Mouse (Mus musculus) thymus, postnatal 4 days (tissue): ENCODE results near the gene Cacng8.

Experiments
- DNase-seq: peaks from one replicate; pipeline ENCODE4 v3.0.0; 2021

Cacng8 gene

GRCm38 (mm10) chr7:3390413-3391080 is at the start of gene Cacng8:
Gene Cacng8 (plus strand): TSS chr7:3390683.
- DNase-seq: no peak

- DNase-seq: no peak
These were observed 46.6 kb upstream of the Cacng8 start for GRCm38 (mm10) chr7:3343861-3344260.

- DNase-seq: no peak
These were observed 45.2 kb upstream of the Cacng8 start for GRCm38 (mm10) chr7:3345301-3345700.

GRCm38 (mm10) chr7:3347366-3348287 is 42.9 kb upstream of the Cacng8 start:
- no peak for DNase-seq

GRCm38 (mm10) chr7:3348326-3348725 is 42.2 kb upstream of the Cacng8 start:
- no peak for DNase-seq

GRCm38 (mm10) chr7:3349775-3350174 is 40.7 kb upstream of the Cacng8 start:
- DNase-seq: no peak

- no peak for DNase-seq
These were observed 38.9 kb upstream of the Cacng8 start for GRCm38 (mm10) chr7:3351536-3351935.

GRCm38 (mm10) chr7:3354850-3355249 is 35.6 kb upstream of the Cacng8 start:
- DNase-seq: no peak

- DNase-seq: no peak
These were observed 29.8 kb upstream of the Cacng8 start for GRCm38 (mm10) chr7:3360678-3361077.

- no peak for DNase-seq
These were observed 24.8 kb upstream of the Cacng8 start for GRCm38 (mm10) chr7:3365547-3366279.

- DNase-seq: no peak
These were observed 23.6 kb upstream of the Cacng8 start for GRCm38 (mm10) chr7:3366705-3367516.

GRCm38 (mm10) chr7:3367569-3367968 is 22.9 kb upstream of the Cacng8 start:
- DNase-seq: no peak

- DNase-seq: no peak
These were observed 22.2 kb upstream of the Cacng8 start for GRCm38 (mm10) chr7:3368311-3368710.

- no peak for DNase-seq
These were observed 21.3 kb upstream of the Cacng8 start for GRCm38 (mm10) chr7:3369189-3369588.

- DNase-seq: no peak
These were observed 20.1 kb upstream of the Cacng8 start for GRCm38 (mm10) chr7:3370407-3370806.

GRCm38 (mm10) chr7:3372376-3372775 is 18.1 kb upstream of the Cacng8 start:
- no peak for DNase-seq

- DNase-seq: no peak
These were observed 16.7 kb upstream of the Cacng8 start for GRCm38 (mm10) chr7:3373754-3374153.

GRCm38 (mm10) chr7:3376831-3377230 is 13.7 kb upstream of the Cacng8 start:
- DNase-seq: peak; percentile 66

- DNase-seq: no peak
These were observed 8.4 kb upstream of the Cacng8 start for GRCm38 (mm10) chr7:3382123-3382522.

GRCm38 (mm10) chr7:3384807-3385319 is 5.6 kb upstream of the Cacng8 start:
- no peak for DNase-seq

- no peak for DNase-seq
These were observed 4.3 kb upstream of the Cacng8 start for GRCm38 (mm10) chr7:3386036-3386730.

- no peak for DNase-seq
These were observed 2.7 kb upstream of the Cacng8 start for GRCm38 (mm10) chr7:3387761-3388160.
